Mouse (Mus musculus) T-cell, adult 2 months (primary cell): ENCODE results near the gene Farp1.
A peak's percentile ranks its signal among the peaks of the same experiment; 100 is the strongest.

Experiments used
- DNase-seq: peaks from one replicate; pipeline ENCODE4 v3.0.0; 2022; ENCODE audit warnings: low spot score

Gene Farp1

DNA sequence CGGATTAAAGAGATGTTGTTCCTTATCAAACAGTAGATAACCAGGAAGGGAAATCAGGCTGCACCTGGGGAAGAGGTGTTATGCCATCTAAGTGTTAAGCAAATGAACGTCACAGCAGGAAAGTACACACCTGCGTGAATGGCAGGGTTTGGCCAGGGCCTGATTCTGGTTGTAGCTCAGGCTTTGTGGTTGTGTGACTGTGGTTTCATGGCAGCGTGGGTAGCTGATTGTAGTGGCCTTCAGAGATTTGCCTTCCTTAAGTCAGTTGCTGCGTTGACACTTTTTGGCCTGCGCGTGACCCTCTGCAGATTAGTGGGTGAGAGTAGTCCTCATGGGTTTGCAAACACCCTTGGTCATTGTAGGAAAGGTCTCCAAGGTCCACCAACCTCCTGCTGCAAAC, 111.2 kb downstream of the Farp1 start:
- DNase-seq, result no peak

DNA sequence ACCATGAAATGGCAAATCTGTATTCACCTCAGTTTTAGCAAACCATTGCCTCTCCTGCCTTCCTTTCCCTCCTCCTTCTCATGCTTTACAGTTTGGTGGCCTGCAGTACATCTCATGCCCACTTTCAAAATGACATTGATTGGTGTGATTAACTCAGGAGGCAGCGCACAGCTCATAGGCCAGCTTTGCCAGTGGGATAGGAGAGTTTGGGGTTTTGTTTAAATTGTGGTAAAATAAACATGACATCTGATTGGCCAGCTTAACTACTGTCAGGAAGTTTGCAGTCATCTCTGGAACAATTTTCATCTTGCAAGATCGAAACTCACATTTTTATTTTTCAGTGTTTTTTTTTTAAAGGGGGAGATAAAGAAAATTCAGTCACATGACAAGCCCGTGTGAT, 112.0 kb downstream of the Farp1 start:
- no peak for DNase-seq

DNA sequence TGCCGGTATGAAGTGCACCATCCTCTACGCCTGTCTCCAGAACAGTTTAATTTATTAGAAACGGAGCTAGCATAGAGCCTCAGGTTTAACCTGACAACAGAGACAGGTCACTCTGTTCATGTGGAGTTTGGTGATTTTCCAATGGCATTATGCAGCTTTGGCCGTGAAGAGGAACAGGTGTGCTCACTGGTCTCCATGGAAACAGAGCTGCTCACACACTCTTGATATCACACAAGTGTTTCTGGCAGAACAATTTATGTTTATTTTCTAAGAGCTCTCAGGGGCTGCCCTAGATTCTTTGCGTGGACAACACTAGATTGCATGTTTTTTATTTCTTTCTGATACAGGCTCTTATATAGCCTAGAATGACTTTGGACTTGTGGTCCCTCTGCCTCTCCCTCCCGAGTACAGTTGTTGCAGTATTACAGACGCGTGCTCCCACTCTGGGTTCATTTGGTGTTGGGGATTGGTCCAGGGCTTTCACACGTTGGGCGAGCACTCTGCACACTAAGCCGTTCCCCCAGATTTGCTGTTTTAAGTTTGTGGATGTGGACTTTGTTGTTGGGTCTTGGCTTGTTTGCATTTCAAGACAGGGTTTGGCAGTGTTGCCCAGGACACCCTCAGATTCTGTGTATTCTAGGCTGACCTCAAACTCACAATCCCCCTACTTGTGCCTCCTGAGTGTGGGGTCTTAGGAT, 113.2 kb downstream of the Farp1 start:
- no peak for DNase-seq

GRCm38 (mm10) chr14:121149984-121150383, 115.0 kb downstream of the Farp1 start:
- no peak for DNase-seq

DNA sequence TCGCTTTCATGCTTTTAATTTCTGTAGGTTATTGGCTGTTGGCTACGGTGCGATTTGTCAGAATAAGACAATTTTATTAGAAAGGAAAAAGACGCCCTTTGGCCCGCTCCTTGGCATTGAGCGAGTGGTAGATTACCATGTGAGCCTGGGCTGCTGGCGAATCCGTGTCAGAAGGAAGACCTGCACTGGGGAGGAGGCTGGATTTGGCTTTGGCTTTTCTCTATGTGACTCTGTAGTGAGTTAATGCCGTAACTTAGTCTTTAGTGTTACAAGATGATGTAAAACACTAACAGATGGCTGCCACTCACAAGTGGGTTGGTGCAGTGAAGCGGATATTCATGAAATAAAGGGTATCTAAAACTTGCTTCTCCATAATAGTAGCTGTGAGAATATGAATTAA, 116.8 kb downstream of the Farp1 start:
- DNase-seq, result no peak

- no peak for DNase-seq
Measured at GRCm38 (mm10) chr14:121152771-121153170, 117.8 kb downstream of the Farp1 start.

GRCm38 (mm10) chr14:121153260-121153659, 118.3 kb downstream of the Farp1 start:
- DNase-seq, result no peak

DNA sequence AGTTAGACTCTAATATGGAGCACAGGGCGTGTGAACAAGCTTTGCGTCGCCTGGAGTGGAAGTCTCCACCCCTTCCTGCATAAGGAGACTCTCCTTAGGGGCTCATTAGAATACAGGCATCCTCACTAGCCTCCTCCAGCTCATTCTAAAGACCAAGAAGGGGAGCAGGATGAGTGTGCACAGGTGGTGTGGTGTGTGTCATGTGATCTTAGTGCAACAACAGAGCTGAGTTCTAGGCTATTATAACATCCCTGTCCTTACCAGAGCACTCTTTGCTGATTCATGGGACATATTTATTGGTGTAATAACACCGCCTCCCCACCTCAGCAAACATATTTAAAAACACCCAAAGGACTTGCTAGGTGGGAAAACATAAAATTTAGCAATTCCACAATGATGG, 120.2 kb downstream of the Farp1 start:
- DNase-seq, result no peak

DNA sequence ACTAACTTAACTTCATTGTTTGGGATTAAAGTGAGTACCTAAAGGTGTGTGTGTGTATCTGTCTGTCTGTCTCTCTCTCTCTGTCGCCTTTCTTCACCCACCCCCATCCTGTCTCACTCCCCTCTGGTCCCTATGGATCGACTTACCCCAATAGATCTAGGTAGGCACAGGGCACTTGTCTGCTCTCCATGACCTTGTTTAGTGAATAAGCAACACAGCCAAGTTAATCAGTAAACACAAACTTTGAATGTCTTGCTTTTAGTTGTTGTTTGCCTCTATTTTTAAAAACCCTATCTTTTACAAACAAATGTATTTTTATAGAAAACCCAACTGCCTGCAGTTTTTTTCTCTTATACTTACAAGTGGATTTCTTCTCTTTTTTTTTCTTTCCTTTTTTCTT, 123.6 kb downstream of the Farp1 start:
- no peak for DNase-seq

DNA sequence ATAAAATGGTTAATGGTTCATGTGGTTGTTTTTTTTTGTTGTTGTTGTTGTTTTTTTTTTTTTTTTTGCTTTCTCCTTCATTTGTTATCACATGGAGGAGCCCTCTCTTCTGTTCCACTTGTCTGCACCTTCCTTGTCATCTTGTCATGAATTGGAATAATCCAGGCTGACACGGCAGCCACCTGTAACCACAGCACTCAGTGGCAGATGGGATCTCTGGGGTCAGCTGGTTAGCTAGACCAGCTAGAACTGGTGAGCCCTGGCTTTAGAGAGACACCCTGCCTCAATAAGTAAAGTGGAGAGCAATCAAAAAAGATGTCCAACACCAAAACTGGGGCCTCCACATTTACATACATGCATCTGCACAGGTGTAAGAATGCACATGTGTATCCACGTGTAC, 127.8 kb downstream of the Farp1 start:
- DNase-seq, result no peak

DNA sequence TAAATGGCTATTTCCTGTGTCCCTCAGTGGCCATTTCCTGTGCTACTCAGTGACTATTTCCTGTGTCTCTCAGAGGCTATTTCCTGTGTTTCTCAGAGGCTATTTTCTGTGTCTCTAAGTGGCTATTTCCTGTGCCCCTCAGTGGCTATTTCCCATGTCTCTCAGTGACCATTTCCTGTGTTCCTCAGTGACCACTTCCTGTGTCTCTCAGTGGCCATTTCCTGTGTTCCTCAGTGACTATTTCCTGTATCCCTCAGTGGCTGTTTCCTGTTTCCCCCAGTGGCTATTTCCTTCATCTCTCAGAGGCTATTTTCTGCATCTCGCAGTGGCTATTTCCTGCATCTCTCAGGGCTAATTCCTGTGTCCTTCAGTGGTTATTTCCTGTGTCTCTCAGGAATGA, 129.9 kb downstream of the Farp1 start:
- DNase-seq, result no peak

- peak; percentile 20 for DNase-seq
Measured at GRCm38 (mm10) chr14:121165408-121166037, 130.5 kb downstream of the Farp1 start.

DNA sequence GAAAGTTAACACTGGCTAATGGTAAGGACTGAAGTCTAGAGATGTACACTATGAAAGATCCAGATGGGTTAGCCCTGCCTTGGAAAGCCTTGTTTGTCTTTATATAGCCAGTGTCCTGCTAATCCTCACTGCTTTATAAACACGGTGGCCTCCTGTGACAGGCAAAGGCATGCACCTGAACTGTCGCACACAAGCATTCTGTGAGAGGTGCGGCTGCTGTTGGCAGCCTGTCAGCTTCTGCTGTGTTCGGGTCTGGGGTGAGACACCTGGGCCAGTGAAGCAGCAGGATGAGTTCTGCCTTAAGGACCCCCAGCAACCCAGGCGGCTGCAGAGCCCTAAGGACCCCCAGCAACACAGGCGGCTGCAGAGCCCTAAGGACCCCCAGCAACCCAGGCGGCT, 131.0 kb downstream of the Farp1 start:
- no peak for DNase-seq

DNA sequence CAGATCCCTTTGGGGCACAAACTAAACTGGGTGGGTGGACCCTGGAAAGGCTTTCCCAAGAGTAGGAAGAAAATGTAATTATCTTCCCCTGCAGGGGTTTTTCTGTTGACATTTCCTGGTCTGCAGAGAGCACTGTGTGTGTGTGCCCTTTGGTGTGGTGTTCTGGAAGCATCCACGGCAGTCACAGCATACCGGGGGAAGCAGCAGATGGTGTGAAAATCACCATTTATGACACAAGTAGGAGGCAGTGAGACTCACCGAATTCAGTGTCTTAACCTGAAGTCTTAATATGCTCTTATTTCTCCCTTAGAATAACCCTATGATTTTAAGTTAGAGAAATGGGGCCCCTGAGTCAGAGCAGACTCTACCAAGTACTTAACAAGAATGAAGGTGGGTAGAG, 133.7 kb downstream of the Farp1 start:
- DNase-seq, result no peak

DNA sequence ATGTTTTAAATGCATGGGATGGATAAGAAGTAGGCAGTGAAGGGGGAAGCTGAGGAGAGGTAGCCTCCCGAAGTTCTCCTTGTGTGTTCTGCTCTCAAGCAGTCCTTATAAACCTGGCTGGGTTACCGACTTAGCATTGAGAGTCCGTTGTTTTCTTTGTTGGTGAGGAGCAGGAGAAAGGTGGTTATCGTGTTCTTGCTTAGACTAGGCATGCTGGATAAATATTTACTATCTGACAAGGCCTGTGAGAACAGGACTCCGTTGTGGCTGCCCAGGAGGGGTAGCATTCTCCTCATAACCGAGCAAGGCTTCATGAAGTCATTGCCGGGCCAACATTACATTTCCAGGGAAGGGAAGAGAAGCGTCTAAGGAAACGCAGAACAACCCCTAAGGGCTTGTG, 135.3 kb downstream of the Farp1 start:
- DNase-seq, result no peak

DNA sequence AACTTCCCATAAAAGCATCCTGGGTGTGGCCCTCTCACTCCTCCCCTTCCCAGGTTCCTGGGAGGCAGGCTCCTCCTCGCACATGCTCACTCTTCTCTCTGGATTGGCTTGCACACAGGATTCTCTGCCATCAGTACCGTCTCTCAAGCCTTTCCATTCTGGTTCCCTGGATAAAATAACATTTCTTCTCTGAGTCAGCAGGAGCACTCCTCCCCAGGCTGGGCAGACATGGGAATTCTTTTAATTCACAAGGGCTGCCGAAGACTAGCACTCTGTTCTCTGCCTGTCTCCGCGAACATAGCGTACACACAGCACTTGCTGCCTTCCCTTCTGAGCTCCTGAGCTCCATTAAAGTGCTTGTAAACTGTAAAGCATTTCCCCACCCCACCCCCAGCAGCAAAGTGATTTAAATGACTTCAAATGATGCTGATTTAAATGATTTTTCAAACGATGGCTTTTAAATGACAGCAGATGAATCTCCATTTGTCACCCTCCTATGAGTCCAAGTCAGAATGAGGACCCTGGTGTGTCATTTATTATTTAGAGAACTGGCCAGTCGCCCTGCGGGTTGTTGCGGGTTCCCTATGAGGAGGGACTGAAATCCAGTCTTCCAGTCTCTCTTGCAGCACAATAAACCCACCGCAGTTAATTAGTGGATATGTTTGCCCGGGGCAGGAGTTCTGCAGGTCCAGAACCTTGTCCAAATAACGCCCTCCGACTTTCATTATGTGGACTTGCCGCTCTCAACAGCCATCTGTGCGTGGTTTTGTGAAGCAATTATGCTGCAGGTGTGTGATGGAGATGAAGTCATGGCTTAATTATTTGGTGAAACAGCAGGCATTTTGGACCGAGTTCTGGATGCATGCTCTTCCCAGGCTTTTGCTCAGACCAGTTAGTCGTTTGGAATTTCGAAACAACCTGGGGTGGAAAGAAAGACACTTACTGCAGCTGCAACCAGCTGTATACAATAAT, 137.4 kb downstream of the Farp1 start:
- no peak for DNase-seq

DNA sequence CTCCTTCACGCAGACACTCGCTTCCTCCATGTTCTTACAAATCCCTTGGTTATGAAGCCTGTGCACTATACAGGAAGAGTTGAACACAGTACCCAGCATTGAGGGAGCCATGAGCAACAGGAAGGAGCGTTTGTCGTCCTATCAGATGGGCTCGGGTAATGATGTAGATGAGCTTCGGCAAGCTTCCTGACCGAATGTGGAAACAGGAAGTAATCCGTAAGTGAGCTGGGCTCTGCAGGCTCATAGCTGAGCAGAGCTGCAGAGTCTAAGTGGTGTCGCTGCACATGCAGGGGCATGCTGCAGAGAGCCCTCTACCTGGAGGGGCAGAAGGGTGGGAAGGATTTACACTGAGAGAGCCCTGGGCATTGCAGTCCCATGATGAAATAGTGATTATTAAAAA, 140.4 kb downstream of the Farp1 start:
- peak; percentile 8 for DNase-seq

GRCm38 (mm10) chr14:121175861-121176260, 140.9 kb downstream of the Farp1 start:
- no peak for DNase-seq

DNA sequence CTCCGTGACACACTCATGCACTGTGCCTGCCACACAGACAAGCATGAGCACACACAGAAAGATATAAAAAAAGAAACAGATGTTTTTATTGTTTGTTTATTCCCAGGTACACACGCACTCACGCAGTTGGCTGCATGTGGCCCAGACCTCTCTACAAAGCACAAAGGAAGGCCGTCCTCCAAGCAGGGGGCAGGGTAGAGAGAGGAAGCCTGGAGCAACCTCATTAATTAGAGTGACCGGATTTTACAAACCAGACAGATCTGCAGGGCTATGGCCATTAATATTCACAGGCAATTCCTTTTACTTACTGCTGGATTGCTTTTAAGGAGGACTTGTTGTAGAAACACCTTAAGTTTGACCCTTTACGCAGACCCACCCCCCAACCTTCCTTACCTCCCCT, 142.9 kb downstream of the Farp1 start:
- DNase-seq, result no peak

- DNase-seq, result no peak
Measured at GRCm38 (mm10) chr14:121180611-121181010, 145.6 kb downstream of the Farp1 start.

GRCm38 (mm10) chr14:121181798-121182197, 146.8 kb downstream of the Farp1 start:
- DNase-seq, result no peak

DNA sequence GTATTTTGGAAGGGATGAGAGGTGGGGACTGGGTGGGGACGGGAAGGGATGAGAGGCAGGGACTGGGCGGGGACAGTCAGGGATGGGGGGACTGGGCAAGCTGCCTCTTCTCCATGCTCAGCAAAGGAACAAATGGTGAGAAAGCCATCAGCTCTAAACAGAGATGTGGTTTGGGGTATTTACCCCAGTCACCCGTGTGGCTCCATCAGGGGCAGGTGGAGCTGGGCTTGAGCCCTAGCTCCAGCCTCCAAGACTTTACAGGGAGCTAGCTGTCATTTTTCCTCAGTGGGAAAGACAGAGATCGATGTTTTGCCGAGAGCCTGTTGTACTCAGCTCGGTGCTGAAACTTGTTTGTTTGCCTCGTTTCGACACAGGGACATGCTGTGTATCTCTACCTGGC, 148.0 kb downstream of the Farp1 start:
- no peak for DNase-seq
